Mouse (Mus musculus): ENCODE results near the gene AC170998.1.

GRCm38 (mm10) chr17:28736486-28736885, 10.6 kb downstream of the AC170998.1 start:
- TF ChIP-seq CTCF (IDR thresholded peaks at IDR 0.05) (no peak), EP300 (IDR thresholded peaks at IDR 0.05) (no peak)

All from lung, postnatal 0 days (tissue).